Mouse (Mus musculus) brain, embryonic 14.5 days (tissue): ENCODE results near the gene Alox12e.

Experiments
- CTCF ChIP-seq: fragments of 200-500 bp; IDR thresholded peaks from 2 replicates; pipeline ENCODE4 v1.5.1; 2012; ENCODE audit warnings: inconsistent platforms, mild to moderate bottlenecking, moderate library complexity, borderline replicate concordance; ENCODE audit not compliant: insufficient read depth, insufficient read length; ENCODE audit errors: extremely low read depth
- POLR2A ChIP-seq: fragments of 200-500 bp; IDR thresholded peaks from 2 replicates; pipeline ENCODE4 v1.6.1; 2012; ENCODE audit warnings: mild to moderate bottlenecking, inconsistent platforms, borderline replicate concordance; ENCODE audit not compliant: poor library complexity, insufficient read depth, insufficient read length, severe bottlenecking; ENCODE audit errors: extremely low read depth

DNA sequence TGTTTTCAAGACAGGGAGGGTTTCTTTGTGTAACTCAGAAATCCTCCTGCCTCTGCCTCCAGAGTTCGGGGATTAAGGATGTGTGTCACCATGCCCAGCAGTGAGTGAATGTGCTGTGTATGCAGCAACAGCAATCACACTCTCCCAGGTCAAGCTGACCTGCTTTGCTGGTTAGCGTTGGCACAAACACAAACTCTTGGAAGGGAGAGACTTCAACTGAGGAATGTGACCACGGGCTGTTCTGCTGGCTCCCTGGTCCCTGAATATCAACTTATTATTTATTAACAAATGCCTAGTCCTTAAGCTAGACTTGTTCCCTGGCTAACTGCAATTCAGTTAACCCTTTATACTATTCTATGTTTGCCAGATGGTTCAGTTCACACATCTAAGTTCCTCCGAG is 38.8 kb downstream of the Alox12e start:
- TF ChIP-seq CTCF (no peak), POLR2A (no peak)
